Mouse (Mus musculus) E14TG2a.4 (cell line): ENCODE data around the gene Gm17267.
"Not testable (repeated sequence)": the region's sequence is repeated elsewhere in the genome, so short reads cannot be mapped to it uniquely, and the experiment has no call there.

Experiments
- H3K27me3 ChIP-seq: 2 replicates; pipeline ENCODE4 v1.6.1; 2014; ENCODE audit warnings: low read length, control low read depth; ENCODE audit not compliant: insufficient read depth
- H3K36me3 ChIP-seq: 2 replicates; pipeline ENCODE4 v1.6.1; 2014; ENCODE audit warnings: low read length, control low read depth; ENCODE audit not compliant: insufficient read depth
- H3K4me1 ChIP-seq: replicated peaks from 2 replicates; pipeline ENCODE4 v1.6.1; 2014; ENCODE audit warnings: low read depth, low read length, control low read depth
- H3K4me3 ChIP-seq: replicated peaks from 2 replicates; pipeline ENCODE4 v1.5.1; 2014; ENCODE audit warnings: mild to moderate bottlenecking, low read length
- H3K9me3 ChIP-seq: 2 replicates; pipeline ENCODE4 v1.6.1; 2014; ENCODE audit warnings: low read length, control low read depth

Gene Gm17267

DNA sequence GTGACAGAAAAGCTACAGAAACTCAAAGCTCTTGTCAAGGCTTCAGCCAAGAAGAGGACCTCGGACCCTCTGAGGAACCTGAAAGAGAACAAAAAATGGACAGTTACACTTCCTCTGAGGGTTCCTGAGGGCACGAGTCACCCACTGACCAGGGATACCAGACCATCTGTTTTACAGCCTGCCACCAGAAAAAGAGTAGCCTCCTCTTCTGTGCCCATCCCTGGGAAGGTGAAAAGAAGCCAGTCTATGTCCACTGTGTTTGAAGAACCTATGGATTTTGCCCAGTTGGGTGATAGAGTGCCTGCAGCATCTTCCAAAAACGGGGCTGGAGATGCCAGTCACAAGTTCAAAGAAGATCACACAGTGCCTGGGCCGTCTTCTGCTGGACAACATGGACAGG lies at the start of gene Gm17267:
TSS of gene Gm17267 (plus strand) at position 301 of the 400 bp plus-strand sequence.
- H3K4me1 ChIP-seq, H3K36me3 ChIP-seq, H3K9me3 ChIP-seq, H3K27me3 ChIP-seq, H3K4me3 ChIP-seq: not testable (repeated sequence)
